Mouse (Mus musculus): ENCODE data around the gene Tmem232. TPM values are rescaled to one million over a fixed set of nuclear protein-coding genes. Genes with fewer than 3 reads are reported as not detected.
"Not testable (repeated sequence)": the region's sequence is repeated elsewhere in the genome, so short reads cannot be mapped to it uniquely, and the experiment has no call there.

The Tmem232 gene
- polyA plus RNA-seq, 1 experiment = 51.3 TPM

DNA sequence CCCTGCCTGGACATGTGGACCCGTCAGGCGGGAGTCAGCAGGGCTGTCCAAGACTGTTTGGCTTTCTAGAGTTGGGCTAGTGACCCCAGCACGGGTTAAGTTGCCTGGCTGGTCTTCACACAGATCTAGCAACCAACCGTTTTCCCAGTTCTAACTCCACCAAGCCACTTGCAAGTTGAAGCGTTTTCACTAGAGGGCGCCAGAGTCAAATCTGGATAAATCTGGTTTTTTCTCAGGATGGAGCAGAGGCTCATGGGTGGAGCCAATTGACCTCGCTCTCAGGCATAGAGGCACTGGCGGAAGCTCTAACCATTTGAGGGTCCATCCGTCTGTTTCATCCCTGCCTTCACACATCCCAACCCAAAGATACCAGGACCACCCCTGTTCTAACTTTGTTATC lies 17.6 kb upstream of the Tmem232 start:
- H3K36me3 ChIP-seq (ENCODE audit: control insufficient read depth, insufficient read depth, low read length) = no peaks in the 10 kb centered on the region
- H3K4me3 ChIP-seq (ENCODE audit: control insufficient read depth, low read depth, low read length) = peak overlapping the region; percentile 50
- peaks cover 25% of the 10 kb centered on the region for H3K4me1 ChIP-seq (ENCODE audit: control insufficient read depth, insufficient read depth, low read length)
- H3K27me3 ChIP-seq (ENCODE audit: control insufficient read depth, insufficient read depth, low read length) = no peaks in the 10 kb centered on the region
- H3K27ac ChIP-seq (ENCODE audit: control insufficient read depth, insufficient read depth, low read depth, low read length) = no peak overlapping the region
- TF ChIP-seq CTCF (IDR thresholded peaks at IDR 0.05; ENCODE audit: control insufficient read depth, insufficient read depth, insufficient replicate concordance, low read depth, low read length) (peak; percentile 27; the same call in 1 of the 2 replicates), POLR2A (IDR thresholded peaks at IDR 0.05; ENCODE audit: control insufficient read depth, low read depth, low read length) (no peak)

GRCm38 (mm10) chr17:65557212-65557611 lies 16.6 kb upstream of the Tmem232 start:
- H3K27me3 ChIP-seq (ENCODE audit: control insufficient read depth, insufficient read depth, low read length) = no peaks in the 10 kb centered on the region
- H3K36me3 ChIP-seq (ENCODE audit: control insufficient read depth, insufficient read depth, low read length) = no peaks in the 10 kb centered on the region
- H3K4me3 ChIP-seq (ENCODE audit: control insufficient read depth, low read depth, low read length) = peak overlapping the region; percentile 11
- TF ChIP-seq POLR2A (IDR thresholded peaks at IDR 0.05; ENCODE audit: control insufficient read depth, low read depth, low read length) (no peak), CTCF (IDR thresholded peaks at IDR 0.05; ENCODE audit: control insufficient read depth, insufficient read depth, insufficient replicate concordance, low read depth, low read length) (no peak)
- H3K4me1 ChIP-seq (ENCODE audit: control insufficient read depth, insufficient read depth, low read length) = peaks cover 25% of the 10 kb centered on the region
- no peak overlapping the region for H3K27ac ChIP-seq (ENCODE audit: control insufficient read depth, insufficient read depth, low read depth, low read length)

- TF ChIP-seq POLR2A (IDR thresholded peaks at IDR 0.05; ENCODE audit: control insufficient read depth, low read depth, low read length) (no peak), CTCF (IDR thresholded peaks at IDR 0.05; ENCODE audit: control insufficient read depth, insufficient read depth, insufficient replicate concordance, low read depth, low read length) (no peak)
- Histone ChIP-seq H3K27ac (ENCODE audit: control insufficient read depth, insufficient read depth, low read depth, low read length) (no peak overlapping the region), H3K27me3 (ENCODE audit: control insufficient read depth, insufficient read depth, low read length) (no peaks in the 10 kb centered on the region), H3K4me3 (ENCODE audit: control insufficient read depth, low read depth, low read length) (no peak overlapping the region), H3K4me1 (ENCODE audit: control insufficient read depth, insufficient read depth, low read length) (peaks cover 25% of the 10 kb centered on the region), H3K36me3 (ENCODE audit: control insufficient read depth, insufficient read depth, low read length) (no peaks in the 10 kb centered on the region)
These were observed 16.2 kb upstream of the Tmem232 start for GRCm38 (mm10) chr17:65556798-65557197.

DNA sequence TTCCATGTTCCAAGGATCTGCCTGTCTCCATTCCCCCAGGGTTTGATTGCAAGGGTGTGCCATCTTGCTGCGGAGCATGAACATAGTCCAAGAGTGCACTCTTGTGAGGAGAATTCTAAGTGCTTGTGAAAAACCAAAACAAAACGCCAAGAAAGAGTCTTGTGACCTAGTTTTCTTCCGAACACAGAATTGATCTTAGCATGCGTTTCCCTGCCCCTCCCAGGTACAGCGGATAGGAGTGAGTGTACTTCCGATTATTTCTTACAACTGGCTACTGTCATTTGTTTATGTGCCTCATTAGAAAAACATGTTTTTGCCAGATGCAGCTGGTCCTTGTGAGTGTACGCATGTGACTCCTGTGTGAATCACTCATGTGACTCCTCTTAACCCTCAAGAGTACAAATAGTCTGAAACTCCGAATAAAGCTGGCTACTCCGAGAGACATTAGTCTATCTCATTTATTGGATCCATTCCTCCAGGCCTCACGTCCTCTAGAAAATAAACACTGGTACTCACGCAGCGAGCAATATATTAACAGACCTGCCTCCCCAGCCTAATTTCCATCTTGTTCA lies 11.9 kb upstream of the Tmem232 start:
- no peak overlapping the region for H3K4me3 ChIP-seq (ENCODE audit: control insufficient read depth, low read depth, low read length)
- no peaks in the 10 kb centered on the region for H3K36me3 ChIP-seq (ENCODE audit: control insufficient read depth, insufficient read depth, low read length)
- no peaks in the 10 kb centered on the region for H3K27me3 ChIP-seq (ENCODE audit: control insufficient read depth, insufficient read depth, low read length)
- H3K4me1 ChIP-seq (ENCODE audit: control insufficient read depth, insufficient read depth, low read length) = peaks cover 16% of the 10 kb centered on the region
- H3K27ac ChIP-seq (ENCODE audit: control insufficient read depth, insufficient read depth, low read depth, low read length) = peak overlapping the region; percentile 8
- TF ChIP-seq POLR2A (IDR thresholded peaks at IDR 0.05; ENCODE audit: control insufficient read depth, low read depth, low read length) (no peak), CTCF (IDR thresholded peaks at IDR 0.05; ENCODE audit: control insufficient read depth, insufficient read depth, insufficient replicate concordance, low read depth, low read length) (no peak)

DNA sequence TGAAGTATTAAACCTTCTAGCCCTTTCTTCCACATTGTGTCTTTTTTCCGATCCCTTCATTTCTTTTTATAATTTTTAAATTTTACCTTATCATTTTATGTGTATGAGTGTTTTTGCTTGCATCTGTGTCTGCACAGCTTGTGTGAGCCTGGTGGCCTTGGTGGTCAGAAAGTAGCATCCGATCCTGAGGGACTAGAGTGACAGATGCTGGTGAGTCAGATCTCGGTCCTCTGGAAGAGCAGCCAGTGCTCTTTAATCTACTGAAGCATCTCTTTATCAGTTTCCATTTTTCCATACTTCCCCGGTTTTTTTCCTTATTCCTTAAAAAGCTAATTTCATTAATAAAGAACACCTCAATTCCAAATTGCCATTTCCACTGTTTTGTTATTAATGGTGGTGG lies 9.8 kb upstream of the Tmem232 start:
- Histone ChIP-seq H3K4me3 (ENCODE audit: control insufficient read depth, low read depth, low read length) (no peak overlapping the region), H3K36me3 (ENCODE audit: control insufficient read depth, insufficient read depth, low read length) (no peaks in the 10 kb centered on the region), H3K27ac (ENCODE audit: control insufficient read depth, insufficient read depth, low read depth, low read length) (no peak overlapping the region), H3K4me1 (ENCODE audit: control insufficient read depth, insufficient read depth, low read length) (peaks cover 9% of the 10 kb centered on the region), H3K27me3 (ENCODE audit: control insufficient read depth, insufficient read depth, low read length) (no peaks in the 10 kb centered on the region)
- TF ChIP-seq CTCF (IDR thresholded peaks at IDR 0.05; ENCODE audit: control insufficient read depth, insufficient read depth, insufficient replicate concordance, low read depth, low read length) (no peak), POLR2A (IDR thresholded peaks at IDR 0.05; ENCODE audit: control insufficient read depth, low read depth, low read length) (no peak)

DNA sequence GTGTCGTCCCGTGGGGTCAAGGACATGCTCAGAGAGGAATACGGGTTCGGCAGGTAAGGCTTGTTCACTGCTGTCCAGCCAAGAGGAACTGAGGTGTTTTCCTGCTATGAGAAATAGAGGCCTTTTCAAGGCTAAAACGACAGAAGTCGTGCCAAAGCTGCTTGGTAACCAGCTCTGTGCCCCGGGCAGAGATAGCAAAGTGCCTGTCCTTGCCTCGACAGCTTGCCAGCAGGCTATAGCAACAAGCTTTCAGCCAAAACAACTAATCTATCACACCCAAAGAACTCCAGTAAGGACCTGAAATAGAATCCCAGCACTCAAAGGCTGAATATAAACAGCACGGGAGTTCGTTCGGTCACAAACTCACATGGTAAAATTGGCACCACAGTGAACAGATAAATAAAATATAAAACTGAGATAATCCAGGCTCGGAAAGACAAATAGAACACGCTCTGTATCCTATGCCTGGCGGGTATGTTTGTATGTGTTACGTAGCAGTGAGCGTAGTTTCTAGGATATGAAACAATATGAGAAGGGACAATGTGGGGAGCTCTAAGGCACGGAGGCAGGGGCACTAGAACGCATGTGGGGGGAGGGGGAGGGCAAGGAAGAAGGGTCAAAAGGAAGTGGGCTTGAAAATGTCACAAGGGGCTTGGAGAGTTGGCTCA lies 8.2 kb upstream of the Tmem232 start:
- H3K27ac ChIP-seq (ENCODE audit: control insufficient read depth, insufficient read depth, low read depth, low read length) = peak overlapping the region; percentile 81

GRCm38 (mm10) chr17:65546221-65546620 lies 5.6 kb upstream of the Tmem232 start:
- not testable (repeated sequence) for H3K36me3 ChIP-seq (ENCODE audit: control insufficient read depth, insufficient read depth, low read length); H3K27ac ChIP-seq (ENCODE audit: control insufficient read depth, insufficient read depth, low read depth, low read length); H3K27me3 ChIP-seq (ENCODE audit: control insufficient read depth, insufficient read depth, low read length); H3K4me1 ChIP-seq (ENCODE audit: control insufficient read depth, insufficient read depth, low read length); H3K4me3 ChIP-seq (ENCODE audit: control insufficient read depth, low read depth, low read length)

More for the DNA sequence above, 8.2 kb upstream of the Tmem232 start:
- no peaks in the 10 kb centered on the region for H3K36me3 ChIP-seq (ENCODE audit: control insufficient read depth, insufficient read depth, low read length)
- H3K27me3 ChIP-seq (ENCODE audit: control insufficient read depth, insufficient read depth, low read length) = no peaks in the 10 kb centered on the region
- peak overlapping the region; percentile 85 for H3K4me3 ChIP-seq (ENCODE audit: control insufficient read depth, low read depth, low read length)
- H3K4me1 ChIP-seq (ENCODE audit: control insufficient read depth, insufficient read depth, low read length) = peaks cover 9% of the 10 kb centered on the region
- no peak for TF ChIP-seq CTCF (IDR thresholded peaks at IDR 0.05; ENCODE audit: control insufficient read depth, insufficient read depth, insufficient replicate concordance, low read depth, low read length)
- no peak; the same call in 1 of the 2 replicates for TF ChIP-seq POLR2A (IDR thresholded peaks at IDR 0.05; ENCODE audit: control insufficient read depth, low read depth, low read length)

Data from testis, adult 2 months (tissue).